Mouse (Mus musculus): ENCODE results near the gene Dicer1. TPM values are rescaled to one million over a fixed set of nuclear protein-coding genes. Genes with fewer than 3 reads are reported as not detected.

Dicer1 gene
- total RNA-seq, 1 experiment from 2014 or later, result 46.1 TPM

DNA sequence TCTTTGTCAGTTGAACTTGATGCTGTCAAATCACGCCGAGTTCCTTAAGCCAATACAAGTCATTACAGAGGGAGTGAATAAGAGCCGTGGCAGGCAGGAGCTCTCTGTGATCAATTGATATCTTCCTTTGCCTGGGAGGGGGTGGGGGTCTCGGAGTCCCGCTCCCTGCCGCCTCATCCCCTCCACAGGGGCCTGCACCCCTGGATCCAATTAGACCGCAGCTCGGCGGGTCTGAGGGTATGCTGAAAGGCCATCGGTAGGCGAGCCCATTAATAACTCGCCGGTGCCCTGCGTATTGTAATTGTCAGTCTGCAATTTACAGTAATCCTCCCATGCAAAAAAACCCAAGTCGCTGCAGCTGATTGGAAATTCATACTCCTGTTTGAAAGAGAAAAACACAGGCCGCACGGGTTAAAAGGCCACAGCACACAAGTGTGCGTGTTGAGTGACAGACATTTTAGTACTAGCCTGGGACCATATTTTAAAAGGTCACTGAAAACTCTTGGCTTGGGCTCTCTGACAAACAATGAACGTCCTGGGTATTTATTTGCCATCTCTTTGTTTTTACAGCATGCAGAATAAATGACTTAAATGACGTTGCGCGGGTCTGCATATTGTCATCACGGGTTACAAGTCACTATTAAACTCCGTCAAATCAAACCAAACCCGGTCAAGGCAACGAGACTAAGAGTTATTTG is 72.5 kb downstream of the Dicer1 start:
- no peak for ATAC-seq (replicated peaks; ENCODE audit: low read depth, poor library complexity, severe bottlenecking)

GRCm38 (mm10) chr12:104678462-104678861 is 73.3 kb downstream of the Dicer1 start:
- ATAC-seq (replicated peaks; ENCODE audit: low read depth, poor library complexity, severe bottlenecking), result no peak

DNA sequence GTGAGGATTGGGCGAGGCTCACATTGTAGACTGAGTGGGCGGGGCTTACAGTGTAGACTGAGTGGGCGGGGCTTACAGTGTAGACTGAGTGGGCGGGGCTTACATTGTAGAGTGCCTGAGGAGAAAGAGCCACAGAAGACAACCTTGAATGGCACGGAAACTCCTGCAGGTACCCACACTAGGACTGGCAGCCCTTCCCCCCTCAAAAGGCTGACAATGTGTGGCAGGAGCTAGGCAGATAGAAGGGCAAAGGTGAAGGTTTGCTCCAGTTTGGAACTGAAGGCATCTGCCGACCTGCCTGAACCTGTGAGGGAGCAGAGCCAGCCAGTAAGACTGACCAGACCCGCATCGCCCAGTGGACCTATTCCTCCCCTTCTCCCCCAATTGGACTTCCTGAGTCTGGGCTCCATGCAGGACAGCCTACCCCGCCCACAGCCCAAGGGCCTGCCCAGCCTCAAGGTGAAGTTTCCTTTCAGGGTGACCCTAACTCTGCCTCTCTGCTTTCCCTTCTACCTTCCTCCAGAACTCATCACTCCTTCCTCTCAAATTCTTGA is 74.3 kb downstream of the Dicer1 start:
- 0 out of 2 replicates have a peak, but pooled peaks have one; percentile 18 for ATAC-seq (replicated peaks; ENCODE audit: low read depth, poor library complexity, severe bottlenecking)

GRCm38 (mm10) chr12:104676535-104677370 is 75.0 kb downstream of the Dicer1 start:
- no peak for ATAC-seq (replicated peaks; ENCODE audit: low read depth, poor library complexity, severe bottlenecking)

DNA sequence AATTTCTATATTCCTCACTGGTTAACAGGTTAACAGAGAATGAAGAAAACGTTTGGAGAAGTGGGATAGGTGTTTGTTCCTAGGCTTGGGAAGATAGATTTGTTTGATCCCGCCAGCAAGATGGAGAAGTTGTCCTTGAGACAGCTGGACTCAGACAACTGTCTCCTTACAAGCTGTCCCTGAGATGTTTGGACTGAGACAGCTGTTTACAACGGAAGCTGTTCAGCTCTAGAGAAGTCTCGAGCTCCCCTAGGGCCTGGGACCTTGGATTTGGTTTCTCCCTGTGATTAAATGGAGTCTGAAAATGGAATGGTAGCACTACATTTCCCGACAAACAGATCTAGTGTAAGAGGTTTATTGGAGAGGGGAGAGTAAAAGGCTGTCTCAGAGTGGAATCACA is 78.8 kb downstream of the Dicer1 start:
- no peak for ATAC-seq (replicated peaks; ENCODE audit: low read depth, poor library complexity, severe bottlenecking)

DNA sequence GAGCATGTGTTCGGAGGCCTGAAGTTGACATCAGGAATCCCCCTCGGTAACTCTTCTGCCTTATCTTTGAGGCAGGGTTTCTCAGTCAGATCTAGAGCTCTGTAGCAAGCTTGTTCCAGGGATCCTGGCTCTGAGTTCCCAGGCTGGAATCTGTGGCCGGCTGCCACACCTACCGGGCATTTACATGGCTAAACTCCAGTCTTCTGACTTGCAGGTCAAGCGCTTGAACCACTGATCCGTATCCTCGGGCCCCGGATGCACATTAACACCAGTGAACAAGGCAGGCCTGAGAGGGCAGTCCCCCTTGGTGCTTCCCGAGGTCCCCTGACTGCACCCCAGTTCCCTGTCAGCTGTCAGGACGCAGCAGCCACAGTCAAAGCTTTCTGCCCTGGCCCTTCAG is 79.3 kb downstream of the Dicer1 start:
- ATAC-seq (replicated peaks; ENCODE audit: low read depth, poor library complexity, severe bottlenecking), result no peak

GRCm38 (mm10) chr12:104667846-104668245 is 83.9 kb downstream of the Dicer1 start:
- ATAC-seq (replicated peaks; ENCODE audit: low read depth, poor library complexity, severe bottlenecking), result no peak

DNA sequence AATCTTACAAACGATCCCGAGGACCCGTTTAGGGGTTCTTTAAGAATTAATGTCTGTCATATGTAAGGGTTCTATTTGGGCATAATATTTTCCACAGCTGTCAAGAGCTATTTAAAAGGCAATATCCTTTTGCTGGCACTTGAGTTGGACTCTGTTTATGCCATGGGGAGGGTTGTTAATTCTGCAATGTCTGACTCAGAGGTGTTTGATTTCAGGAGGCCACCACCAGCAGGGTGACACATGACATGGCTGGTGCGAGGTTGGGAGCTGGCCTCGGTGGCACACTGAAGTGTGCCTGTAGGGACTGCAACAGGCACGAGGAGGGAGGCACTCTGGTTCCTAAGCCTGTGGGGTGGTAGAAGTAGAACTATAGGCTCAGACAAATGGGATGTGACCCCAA is 85.8 kb downstream of the Dicer1 start:
- no peak for ATAC-seq (replicated peaks; ENCODE audit: low read depth, poor library complexity, severe bottlenecking)

GRCm38 (mm10) chr12:104665521-104665920 is 86.2 kb downstream of the Dicer1 start:
- no peak for ATAC-seq (replicated peaks; ENCODE audit: low read depth, poor library complexity, severe bottlenecking)

DNA sequence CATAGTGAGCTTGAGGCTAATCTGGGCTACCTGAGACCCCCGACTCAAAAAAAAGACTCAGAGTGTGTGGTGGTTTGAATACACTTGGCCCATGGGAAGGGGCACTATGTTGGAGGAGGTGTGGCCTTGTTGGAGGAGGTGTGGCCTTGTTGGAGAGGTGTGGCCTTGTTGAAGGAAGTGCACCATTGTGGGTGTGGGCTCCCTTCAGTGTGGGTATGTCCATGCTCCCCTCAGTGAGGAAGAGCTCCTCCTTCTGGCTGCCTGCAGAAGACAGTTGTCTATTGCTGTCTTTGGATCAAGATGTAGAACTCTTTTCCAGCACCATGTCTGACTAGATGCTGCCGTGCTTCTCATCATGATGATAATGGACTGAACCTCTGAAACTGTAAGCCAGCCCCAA is 95.6 kb downstream of the Dicer1 start:
- ATAC-seq (replicated peaks; ENCODE audit: low read depth, poor library complexity, severe bottlenecking), result no peak

GRCm38 (mm10) chr12:104655006-104655405 is 96.7 kb downstream of the Dicer1 start:
- no peak for ATAC-seq (replicated peaks; ENCODE audit: low read depth, poor library complexity, severe bottlenecking)

GRCm38 (mm10) chr12:104652021-104652420 is 99.7 kb downstream of the Dicer1 start:
- ATAC-seq (replicated peaks; ENCODE audit: low read depth, poor library complexity, severe bottlenecking), result no peak

DNA sequence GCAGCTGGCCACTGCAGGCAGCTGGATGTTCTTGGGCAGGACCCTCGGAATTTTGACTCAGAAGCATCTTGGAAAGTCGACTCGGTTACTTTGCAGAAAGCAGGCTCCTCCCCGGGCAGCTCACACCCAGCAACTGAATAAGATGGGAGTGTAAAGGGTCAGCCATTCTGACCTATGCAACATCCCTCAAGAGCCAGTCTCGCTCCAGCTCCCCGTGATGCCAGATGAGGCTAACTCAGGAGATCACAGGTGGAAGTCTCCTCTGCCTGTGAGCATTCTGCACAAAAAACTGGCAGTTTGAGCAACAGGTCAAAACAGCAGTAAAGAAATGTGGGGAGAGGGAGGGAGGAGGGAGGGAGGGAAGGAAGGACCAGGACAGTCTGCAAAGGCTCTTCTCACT is 100.5 kb downstream of the Dicer1 start:
- ATAC-seq (replicated peaks; ENCODE audit: low read depth, poor library complexity, severe bottlenecking), result no peak

GRCm38 (mm10) chr12:104650510-104651260 is 101.1 kb downstream of the Dicer1 start:
- no peak for ATAC-seq (replicated peaks; ENCODE audit: low read depth, poor library complexity, severe bottlenecking)

DNA sequence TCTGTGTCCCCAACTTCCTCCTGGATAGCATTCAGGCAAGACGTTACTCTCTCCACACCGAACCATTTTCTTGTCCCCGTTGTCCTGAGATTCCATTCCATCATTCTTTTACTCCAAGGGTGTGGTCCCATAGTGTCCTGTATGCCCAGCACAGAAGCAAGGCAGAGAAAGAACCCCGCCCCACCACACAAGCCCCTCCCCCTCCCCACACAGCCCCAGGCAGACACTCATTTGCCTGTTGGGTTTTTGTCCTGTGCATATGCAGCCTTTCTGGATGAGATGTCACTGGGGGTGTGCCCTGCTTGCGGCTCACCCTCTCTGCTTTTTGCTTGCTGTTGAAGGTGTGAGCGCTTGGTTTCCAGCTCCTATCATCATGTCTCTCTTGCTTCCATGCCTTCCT is 103.4 kb downstream of the Dicer1 start:
- no peak for ATAC-seq (replicated peaks; ENCODE audit: low read depth, poor library complexity, severe bottlenecking)

DNA sequence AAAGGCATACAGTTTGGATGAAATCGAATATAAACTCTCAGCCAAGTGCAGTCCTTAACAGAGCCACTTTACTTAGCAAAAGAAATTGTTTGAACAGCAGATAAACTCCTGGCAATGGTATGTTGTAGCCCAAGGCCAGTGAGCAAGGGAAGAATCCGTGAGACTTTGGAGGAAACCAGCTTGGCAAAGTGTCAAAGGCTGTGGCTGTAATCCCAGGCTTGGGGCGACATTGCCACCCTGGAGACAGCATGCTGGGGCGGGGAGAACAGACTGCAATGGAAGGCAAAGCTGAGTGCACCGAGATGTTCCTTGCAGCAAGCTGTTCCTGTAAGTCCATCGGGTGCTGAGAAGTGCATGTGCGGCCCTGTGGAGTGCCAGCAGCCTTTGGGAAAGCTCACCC is 109.4 kb downstream of the Dicer1 start:
- ATAC-seq (replicated peaks; ENCODE audit: low read depth, poor library complexity, severe bottlenecking), result no peak

DNA sequence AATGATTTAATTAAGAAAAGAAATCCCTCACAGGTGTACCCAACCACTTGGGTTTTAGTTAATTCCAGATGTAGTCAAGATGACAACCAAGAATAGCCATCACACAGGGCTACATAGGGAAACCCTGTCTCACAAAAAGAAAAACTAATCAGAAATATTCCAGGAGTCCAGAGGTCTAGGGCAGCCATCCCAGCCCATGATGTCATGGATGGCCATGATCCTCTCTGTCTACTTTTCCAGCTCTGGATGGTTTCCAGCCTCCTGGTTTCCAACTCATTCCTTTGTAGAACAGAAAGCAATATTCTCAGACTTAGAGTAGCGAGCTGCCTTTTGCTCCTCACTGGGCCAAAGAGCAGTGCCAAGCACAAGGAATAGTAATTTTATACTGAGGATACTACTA is 110.8 kb downstream of the Dicer1 start:
- no peak for ATAC-seq (replicated peaks; ENCODE audit: low read depth, poor library complexity, severe bottlenecking)

DNA sequence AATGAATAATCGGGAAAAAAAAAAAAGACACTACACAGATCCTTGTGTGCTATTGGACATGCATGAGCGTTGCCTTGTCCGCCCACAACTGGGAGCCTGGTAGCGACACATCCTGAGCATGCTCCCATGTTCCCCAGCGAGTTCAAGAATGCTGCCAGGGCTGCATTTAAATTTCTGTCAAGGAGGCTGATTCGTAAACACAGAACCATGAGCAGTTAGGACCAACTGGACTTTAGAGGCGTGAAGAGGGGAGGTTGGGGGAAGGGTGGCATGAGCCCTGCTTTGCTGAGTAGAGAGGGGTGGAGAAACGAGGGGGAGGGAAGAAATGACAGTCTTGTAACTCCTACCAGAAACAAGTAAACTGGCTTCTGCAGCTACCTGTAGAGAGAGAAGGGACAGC is 113.6 kb downstream of the Dicer1 start:
- no peak for ATAC-seq (replicated peaks; ENCODE audit: low read depth, poor library complexity, severe bottlenecking)

Data from common myeloid progenitor, adult 5-6 weeks (primary cell).